Mouse (Mus musculus) ES-E14 (cell line): ENCODE measurements around the gene Mylip.

Source experiments
- CHD2 ChIP-seq: IDR thresholded peaks from 2 replicates; pipeline ENCODE4 v1.6.1; 2014; ENCODE audit warnings: mild to moderate bottlenecking, low read depth, low read length, inconsistent platforms
- HCFC1 ChIP-seq: IDR thresholded peaks from 2 replicates; pipeline ENCODE4 v1.6.1; 2012; ENCODE audit warnings: low read length, inconsistent platforms, borderline replicate concordance; ENCODE audit not compliant: insufficient read depth
- MAFK ChIP-seq: IDR thresholded peaks from 2 replicates; pipeline ENCODE4 v1.6.1; 2014; ENCODE audit warnings: mild to moderate bottlenecking, low read depth, low read length, inconsistent platforms; ENCODE audit not compliant: insufficient read depth
- ZC3H11A ChIP-seq: IDR thresholded peaks from 2 replicates; pipeline ENCODE4 v1.6.1; 2012; ENCODE audit warnings: low read depth, mild to moderate bottlenecking, inconsistent platforms, low read length, borderline replicate concordance

DNA sequence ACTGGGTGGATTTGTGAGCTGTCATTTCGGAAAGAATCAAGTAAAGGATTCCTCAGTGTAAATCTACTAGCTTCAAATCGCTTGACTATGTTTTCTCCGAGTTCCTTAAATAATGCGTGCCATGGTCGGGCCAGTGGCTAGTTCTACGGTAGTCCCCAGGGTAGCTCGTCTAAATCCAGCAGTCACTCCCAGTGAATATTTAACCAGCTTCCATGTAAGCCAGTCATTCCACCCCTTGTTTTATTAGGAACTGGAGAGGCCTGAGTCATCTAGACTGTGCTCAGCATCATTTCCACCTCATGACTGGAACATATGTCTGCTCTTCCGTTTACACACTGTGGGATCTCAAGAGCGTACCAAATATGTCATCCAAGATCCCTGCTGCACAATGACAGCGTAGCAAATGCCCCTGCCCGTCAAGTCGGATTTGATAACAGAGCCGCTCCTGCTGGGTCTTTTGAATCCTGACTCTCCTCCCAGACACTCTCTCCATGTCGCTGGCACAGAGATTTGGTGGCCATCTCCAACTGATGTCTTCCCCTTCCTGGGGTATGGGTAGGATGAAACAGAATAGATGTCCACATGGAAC lies 71.9 kb downstream of the Mylip start:
- TF ChIP-seq MAFK (no peak), CHD2 (no peak), ZC3H11A (no peak), HCFC1 (no peak)
